Mouse (Mus musculus): ENCODE measurements around the gene Slc16a3. TPM values are rescaled to one million over a fixed set of nuclear protein-coding genes. Genes with fewer than 3 reads are reported as not detected.
A peak's percentile ranks its signal among the peaks of the same experiment; 100 is the strongest.

Slc16a3 gene
- total RNA-seq, 4 experiments from 2014 or later: 0.55 to 1.7 (median 1.5) TPM

DNA sequence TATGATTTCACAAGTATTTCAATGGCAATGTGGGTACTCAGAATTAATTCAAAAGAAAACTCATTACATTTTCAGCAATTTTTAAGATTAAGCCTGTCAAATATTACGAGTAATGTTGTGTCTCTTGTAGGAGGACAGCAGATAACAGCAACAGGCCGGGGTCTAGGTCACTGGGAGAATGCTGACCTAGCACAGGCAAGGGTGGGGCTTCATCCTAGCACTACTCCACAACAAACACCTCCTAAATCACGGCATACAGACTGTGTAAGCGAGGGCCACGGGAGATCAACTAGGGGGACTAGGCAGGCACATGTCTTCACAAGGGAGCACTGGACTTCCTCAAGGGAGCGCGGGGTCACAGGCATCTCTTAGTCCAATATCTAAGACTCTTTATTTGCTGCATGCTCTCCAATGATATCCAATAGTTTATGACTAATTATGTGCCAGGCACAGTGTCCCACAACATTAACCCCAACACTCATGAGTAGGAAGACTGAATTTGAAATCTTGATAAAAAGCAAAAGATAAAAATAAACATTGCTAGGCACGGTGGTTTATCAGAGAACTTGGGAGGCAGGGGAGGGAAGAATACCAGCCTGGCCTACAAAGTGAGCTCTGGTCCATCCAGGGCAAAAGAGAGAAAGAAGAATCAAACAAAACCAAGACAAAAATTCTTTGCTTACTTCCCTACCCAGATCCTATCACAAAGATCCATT, 31.6 kb downstream of the Slc16a3 start:
- no peak for DNase-seq

DNA sequence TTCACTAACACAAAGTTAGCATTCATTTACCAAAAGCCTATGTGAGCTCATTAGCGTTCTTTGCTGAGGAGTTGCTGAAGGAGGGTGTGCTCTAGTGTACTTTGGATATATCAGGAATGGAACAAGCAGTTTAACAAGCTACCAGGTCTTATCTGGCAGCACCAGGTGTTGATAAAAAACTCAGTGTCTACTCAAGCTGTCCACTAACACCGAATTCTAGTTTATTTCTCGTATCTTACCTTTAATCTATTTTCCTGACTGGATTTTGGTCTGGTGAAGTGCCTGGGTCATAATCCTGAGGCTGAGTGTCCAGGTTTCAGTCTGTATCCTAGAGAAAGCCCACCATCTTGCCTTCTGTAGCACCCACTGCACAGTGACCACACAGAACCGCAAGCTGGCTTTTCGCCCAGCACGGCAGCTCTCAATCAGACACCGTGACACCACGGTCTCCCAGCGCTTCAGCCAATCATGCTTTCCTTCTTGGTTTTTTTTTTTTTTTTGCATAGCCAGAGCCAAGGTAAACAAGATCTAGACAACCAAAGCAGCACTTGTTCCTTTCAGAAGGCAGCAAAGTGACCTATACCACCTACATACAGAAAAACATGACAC, 32.3 kb downstream of the Slc16a3 start:
- DNase-seq: no peak

DNA sequence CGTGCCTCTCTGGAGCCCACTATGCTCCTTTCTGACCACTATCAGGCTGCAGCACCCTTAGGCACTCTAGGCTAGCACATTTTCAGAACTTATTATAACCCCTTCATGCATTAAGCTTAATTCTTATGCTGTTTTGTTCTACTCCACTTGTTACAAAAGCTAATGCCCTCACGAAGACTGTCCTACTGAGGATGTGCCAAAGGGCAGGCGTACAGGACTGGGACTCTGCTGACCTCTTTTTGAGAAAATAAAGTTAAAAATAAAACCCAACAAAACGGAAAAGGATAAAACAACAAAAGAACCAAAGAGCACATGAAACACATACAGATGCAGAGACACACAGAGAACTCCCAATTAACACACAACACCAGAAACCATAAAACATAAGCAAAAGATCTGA, 33.4 kb downstream of the Slc16a3 start:
- DNase-seq: no peak

DNA sequence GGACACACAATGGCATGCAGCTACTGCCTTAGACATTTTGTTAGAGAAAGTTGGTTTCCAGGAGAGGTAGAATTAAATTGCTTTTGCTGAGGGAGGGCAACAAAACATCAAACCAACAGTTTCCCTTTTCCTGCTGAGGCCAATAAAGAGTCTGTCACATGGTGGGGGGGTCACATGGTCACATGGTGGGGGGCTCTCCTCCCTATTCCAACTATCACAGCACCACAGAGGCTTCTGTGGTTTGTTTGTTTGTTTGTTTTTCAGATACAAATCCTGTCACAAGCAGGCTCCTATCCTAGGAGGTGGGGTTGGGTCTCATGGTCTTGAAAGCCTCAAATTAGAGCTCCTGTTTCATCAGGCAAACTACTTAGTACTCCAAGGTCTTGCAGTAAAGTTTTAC, 34.2 kb downstream of the Slc16a3 start:
- DNase-seq: no peak

DNA sequence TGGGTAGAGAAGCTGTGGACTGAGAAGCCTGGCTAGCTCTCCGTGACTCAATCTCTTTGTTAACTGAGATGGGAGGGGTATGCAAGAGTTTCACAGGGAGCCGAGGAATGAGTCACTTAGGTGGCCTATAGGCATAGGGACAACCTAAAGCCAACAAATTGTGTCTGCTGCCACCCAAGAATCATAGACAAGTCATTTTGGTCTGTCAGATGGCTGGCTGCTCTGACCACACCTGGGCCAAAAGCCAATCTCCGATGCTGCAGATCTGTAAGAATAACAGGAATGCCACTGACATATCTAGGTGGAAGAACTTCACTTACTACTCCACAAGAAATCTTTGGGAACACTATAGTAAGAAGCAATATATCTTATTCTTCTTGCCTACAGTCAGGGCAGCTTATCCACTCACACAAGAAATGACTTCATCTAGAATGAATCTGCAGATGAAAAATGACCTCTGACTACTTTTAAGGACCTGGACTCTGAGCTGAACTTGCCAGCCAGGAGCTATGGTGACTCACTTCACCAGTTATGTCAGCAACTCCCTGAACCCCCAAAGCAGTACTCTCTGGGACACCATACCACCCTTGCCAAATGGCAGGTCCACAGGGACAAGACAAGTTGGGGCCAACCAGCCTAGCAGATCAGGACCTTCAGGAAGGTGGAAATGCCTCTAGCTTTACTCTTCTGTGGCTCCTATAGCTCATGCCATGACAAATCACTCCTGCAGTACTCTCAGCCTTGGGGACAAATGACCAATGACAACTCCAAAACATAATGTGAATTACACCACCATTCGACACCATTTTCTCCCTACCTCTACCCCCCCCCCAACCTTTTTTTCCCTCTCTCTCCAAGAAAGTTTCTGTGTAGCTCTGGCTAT, 36.4 kb downstream of the Slc16a3 start:
- DNase-seq: peak; percentile 68

DNA sequence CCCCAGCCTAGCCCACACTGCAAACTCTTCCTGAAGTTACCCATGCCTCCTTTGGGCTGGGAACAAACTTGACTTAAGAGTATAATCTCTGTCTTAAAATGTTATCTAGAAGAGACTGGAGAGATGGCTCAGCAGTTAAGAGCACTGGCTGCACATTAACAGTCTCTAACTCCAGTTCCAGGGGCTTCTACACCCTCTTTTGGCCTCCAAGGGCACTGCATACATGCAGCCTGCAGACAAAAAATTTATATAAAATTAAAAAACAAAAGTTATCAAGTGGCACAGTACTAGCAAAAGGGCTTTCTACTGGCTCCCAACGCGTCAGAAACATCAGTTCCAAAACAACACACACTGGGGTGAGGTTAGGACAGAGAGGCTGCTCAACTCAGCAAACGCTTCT, 39.3 kb downstream of the Slc16a3 start:
- no peak for DNase-seq

DNA sequence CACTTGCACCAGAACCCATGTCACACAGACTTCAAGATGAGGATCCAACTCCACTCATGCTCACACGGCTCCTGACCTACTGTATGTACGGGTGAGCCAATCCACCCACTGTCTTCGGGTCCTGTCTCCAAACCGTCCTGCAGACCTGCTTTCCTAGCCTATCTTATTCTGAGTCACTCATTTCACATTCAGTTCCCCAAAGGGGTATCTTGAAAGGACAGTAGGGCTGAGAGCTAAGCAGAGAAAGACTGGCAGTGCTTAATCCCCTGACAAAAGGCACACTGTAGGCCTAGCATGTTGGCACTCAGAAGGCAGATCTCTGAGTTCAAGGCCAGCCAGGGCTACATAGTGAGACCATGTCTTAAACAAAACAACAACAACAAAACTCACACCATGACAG, 40.1 kb downstream of the Slc16a3 start:
- no peak for DNase-seq

DNA sequence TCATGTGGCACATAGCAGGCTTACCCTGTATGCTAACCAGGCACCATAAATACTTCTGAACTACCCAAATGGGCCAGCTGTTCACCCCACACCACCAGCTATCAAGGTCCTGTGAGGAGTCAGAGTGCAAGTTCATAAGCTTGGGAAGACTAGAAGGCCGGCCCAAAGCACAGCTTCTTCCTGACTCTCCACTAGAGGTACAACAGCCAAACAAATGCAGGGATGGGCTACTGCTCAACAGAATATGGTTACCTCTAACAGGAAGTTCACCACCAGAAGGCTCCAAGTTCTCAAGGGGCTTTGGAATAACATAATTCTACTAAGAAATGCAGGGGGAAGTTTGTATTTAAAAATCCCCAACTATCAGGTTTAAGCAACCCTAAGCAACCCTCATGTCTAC, 41.2 kb downstream of the Slc16a3 start:
- DNase-seq: no peak

DNA sequence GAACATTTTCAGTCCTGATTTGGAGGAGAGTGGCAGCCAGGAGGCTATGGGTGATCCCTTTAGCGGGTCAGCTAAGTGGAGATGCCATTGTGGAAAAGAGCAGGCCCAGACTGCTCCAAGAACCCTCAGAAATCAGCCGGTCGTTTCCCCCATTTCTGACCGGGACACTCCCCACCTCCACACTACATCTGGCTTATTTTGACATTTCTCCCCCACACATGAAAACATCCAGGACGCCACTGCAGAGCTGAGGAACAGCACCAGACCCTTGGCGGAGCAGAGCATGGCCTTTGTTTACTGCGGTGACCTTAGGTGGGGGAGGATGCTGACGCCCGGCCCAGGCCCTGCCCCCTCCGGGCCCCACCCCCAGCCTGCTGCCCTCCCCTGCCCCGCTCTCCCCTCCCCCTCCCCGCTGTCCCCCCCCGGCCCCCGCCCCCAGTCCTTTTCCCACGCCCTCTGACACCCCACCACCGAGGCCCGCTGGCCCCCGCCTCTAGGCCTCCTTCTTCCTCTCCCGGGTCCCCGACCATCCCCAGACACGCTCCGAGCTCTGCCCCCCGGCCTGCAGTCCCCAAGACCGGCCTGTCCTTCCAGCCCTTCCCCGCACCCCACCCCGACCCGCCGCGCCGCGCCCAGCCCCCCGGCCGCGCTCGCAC, 42.0 kb downstream of the Slc16a3 start:
- peak; percentile 42 for DNase-seq

DNA sequence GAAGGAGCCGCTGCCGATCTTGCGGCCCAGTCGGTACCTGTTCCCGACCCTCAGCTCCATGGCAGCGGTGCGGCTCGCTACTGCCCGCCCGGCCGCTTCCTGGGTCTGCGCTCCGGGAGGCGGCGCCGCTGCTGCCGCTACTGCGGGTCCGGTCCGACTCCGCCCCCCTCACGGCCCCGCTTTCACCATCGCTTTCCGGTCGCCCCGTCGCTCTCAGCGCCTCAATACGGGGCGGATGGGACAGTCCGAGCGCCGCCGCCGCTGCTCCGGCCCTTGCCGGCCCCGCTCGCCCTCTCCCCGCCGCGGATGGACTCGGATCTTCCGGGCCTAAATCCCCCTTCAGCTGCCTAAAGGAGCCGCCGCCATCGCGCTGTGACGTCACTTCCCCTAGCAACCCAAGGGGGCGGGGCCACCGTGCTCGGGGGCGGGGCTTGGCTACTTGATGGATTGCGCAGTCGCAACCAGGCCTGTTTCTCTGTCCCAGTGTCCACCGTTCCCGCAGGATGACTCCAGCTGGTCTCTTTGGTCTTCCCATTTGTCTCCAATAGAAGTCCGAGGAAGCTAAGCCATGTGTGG, 42.8 kb downstream of the Slc16a3 start, which contains the start of gene Csnk1d:
Csnk1d (minus strand) TSS at position 380 of the 576 bp plus-strand sequence.
- peak; percentile 95 for DNase-seq

DNA sequence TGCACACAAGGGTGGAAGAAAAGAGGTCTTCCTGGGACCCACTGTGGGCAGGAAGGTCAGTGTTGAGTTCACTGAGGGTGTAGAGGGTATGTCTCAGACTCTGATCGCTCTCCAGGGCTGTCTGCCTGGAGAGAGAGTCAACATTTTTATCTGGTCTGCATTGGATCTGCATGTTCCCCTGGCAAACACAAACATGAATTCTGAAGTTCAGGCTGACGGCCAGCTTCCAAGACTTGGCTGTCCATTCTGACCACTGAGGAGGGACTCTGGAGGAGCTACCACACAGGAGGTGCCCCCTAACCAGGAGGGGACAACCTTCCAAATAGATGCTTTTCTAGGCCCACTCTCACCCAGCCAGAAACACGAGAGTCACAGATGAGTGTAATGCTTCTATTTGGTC, 43.5 kb downstream of the Slc16a3 start:
- DNase-seq: no peak

DNA sequence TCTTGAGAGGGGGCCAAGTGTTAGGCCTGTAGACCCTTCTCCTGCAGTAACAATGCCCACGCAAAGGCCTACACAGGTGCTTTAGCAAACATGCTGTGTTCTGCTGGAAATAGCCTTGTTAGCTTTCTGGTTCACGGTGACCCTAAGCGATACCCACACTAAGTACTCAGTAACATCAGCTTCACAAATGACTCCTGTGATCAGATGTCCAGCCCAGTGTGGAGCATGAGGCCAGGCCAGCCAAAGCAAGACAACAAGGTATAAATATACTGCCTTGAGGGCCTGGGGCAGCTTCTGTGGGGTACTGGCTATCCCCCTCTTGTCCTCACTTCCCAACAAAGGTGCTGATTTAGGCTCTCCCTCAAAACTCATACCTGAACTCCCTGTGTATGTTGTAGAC, 44.8 kb downstream of the Slc16a3 start:
- no peak for DNase-seq

DNA sequence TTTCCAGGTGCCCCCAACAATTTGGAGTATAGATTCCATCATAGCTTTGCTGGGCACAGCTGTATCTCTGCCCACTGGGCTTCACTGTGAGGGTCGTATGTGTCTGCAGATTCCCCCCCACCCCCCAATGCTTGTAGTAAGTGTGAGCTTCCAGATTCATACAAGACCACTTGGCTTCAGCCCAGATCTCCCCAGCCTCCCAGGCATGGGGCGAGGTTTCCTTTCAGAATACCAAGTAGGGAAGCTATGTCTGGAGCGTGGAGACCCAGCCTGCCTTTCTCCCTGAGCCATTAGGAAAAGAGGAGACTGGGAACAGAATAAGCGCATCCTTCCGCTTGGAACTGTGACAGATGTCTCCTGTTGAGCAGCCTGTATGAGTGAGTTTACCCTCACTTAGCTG, 45.3 kb downstream of the Slc16a3 start:
- no peak for DNase-seq

DNA sequence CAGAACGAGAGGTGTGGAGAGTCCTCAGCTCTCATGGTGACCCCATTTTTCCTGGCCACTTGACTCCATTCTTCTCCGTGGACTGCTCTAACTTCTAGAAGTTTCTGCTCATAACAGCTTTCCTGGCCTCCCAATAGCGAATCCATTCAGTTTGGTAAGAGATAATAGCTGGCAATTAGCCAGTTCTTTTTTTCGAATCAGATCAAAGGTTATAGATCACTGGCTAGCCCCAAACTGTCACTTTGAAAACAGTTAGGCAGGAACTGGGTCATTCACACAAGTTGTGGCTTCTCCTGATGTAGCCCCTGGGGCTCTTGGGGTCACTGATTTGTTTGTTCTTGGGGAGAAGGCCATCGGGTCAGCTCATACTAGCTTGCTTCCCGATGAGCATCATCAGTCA, 46.5 kb downstream of the Slc16a3 start:
- no peak for DNase-seq

DNA sequence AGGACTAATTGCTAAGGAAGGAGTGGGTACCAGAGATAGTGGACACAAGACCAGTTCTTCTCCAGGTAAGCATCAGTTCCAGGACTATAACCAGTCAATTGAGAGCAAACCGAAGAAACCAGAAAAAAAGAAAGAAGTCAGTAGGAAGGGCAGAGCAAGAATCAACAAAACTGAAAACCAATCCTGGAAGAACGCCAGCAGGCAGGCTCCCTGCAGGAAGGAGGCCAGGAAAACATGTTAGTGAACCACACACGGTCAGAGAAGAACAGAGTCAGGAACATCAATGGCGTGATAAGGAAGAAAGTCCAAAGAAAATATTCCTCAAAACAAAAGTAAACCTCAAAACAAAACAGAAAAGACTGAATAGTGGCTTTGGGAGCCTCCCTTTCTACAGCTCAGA, 53.7 kb downstream of the Slc16a3 start:
- no peak for DNase-seq

DNA sequence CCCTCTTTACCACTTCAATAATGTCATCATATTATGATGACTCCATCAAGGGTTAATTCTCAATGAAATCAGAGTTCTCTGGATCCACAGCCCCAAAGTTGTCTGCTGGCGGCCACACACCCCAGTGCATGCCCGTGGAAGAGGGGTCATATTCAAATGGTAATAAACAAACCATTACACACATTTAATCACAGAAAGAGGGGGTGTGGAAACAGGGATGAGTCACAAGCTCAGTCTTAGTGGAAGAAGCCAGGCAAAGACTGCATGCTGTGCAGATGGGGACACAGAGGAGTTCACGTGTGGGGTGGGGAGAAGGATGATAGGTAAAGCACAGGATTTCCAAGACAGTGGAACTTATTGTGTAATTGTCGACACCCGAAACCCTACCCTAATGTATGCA, 56.0 kb downstream of the Slc16a3 start:
- DNase-seq: no peak

DNA sequence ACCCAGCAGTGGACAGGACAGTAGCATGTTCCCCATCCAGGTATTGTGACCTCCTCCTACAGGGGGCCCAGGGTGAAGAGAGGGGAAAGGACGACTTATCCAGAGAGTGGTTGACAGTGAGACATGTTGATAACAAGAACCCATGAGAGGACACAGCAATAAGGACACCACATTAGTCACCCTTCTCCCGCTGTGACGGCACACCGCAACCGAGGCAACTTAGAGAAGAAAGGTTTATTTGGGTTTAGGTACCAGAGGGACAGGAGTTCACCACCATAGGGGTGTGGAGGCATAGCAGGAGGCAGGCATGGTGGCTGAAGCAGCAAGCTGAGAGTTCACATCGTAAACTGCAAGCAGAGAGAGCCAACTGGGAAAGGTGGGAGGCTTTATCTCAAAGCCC, 57.9 kb downstream of the Slc16a3 start:
- no peak for DNase-seq

DNA sequence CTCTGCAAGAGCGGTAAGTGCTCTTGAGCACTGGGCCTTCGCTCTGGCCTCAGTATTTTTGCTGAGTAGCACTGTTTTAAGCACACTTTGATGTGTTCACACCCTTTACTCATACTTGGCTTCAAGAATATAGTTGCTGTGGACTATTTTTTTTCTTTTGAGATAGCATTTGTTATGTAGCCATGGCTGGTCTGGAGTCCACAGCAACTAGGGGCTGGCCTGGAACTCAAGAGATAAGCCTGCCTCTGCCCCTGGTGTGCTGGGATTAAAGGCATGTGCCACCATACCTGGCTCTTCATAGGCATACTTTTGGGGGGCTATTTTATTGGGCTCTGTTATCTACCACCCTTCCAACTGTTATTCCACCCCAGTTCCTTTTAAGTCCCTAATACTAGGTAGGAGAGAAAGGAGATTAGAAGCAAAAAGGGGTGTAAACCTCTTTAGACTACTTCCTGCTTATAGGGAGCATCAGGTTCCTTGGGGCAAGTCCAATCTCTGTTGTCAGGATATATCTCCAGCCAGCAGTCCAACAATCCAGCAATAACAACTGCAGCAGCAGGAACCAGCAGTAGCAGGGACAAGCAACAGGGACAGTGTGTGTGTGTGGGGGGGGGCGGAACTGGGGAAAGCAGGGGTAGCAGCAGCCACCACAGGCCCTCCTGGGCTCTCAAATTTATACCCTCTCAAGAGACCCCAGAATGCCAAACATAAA, 61.9 kb downstream of the Slc16a3 start:
- DNase-seq: no peak
